Mouse (Mus musculus): ENCODE measurements around the gene Blm.

GRCm38 (mm10) chr7:80453997-80454396 is 80.9 kb downstream of the Blm start:
- no peak for TF ChIP-seq CTCF (IDR thresholded peaks at IDR 0.05; ENCODE audit: low read depth)
- no peak for TF ChIP-seq EP300 (IDR thresholded peaks at IDR 0.05; ENCODE audit: low read depth)
